Mouse (Mus musculus) induced T-regulatory cell, adult 2 months (primary cell): ENCODE results near the gene Baz1a.
"Not testable (repeated sequence)": the region's sequence is repeated elsewhere in the genome, so short reads cannot be mapped to it uniquely, and the experiment has no call there.

Source experiments
- DNase-seq: peaks from one replicate; pipeline ENCODE4 v3.0.0-alpha.2; 2012; ENCODE audit warnings: low read depth

The Baz1a gene

DNA sequence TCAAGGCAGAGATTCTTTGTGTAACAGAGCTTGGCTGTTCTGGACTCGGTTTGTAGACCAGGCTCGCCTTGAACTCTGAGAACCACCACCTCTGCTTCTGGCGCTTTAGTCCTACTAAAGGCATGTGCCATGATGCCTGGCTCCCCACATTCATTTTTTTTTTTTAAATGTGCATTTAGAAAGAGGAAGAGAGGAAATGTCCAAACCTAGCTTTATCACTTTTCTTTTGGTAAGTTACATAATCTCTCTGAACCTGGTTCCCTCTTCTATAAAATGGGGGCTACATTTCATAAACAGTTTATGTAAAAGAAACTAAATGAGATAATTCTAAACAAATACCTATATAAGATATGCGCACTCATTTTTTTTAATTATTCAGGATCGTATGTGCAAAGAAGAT lies 33.2 kb downstream of the Baz1a start:
- DNase-seq, result no peak

DNA sequence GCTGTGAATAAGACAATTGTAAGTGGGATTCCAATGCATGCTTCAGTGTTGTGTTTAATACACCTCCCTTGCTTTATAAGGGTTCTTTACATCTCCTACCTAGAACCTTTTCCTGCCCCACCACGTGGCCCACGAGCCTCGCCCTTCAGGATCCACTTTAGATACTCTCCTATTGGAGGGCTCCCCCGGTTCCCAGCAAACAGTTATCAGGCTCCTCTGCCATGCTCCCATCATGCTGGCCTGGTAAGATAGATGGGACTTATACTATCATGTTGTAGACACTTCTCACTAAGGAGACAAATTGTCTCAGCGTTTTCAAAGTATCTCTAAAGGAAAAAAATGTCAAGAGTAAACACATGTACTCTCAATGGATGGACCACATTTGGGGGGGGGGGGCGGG lies 33.6 kb downstream of the Baz1a start:
- no peak for DNase-seq

DNA sequence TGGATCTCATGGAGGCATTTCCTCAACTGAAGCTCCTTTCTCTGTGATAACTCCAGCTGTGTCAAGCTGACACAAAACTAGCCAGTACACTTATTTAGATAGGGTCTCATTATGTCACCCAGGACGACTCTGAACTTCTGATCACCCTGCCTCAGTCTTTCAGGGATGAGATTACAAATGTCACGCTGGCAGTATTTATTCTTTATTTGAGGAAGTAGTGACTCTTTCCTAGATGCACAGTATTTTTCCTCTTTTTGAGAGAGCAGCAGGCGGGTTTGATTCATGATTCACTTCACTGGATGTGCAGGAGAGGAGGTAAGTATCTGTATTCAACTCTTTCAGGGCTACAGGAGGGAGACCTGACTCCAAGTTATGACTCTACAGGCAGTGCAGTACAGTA lies 45.1 kb downstream of the Baz1a start:
- no peak for DNase-seq

DNA sequence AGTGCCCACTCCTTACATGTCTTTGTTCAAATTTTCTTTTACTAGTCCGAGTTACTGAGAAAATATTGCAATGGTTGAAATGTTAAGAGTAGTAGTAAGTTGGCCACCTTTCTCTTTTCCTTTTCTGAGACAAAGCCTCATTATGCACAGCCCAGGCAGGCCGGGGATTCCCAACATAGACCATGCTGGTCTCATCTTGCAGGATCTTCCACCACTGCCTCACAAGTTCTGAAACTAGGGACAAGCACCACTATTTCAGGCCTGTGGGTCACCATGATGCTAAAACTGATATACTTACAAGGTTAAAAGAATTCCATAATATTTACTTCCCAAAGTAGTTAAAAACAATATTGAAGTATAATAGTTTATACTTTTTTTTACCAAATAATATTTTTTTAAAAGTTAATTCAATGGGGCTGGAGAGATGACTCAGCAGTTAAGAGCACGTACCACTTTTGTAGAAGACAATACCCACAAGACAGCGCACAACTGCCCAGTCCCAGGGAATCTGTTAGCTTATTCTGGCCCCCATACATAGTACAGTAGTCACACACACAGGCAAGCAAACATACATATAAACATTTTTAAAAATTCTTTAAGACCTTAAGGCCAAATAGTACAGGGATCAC lies 48.5 kb downstream of the Baz1a start:
- DNase-seq, result no peak

DNA sequence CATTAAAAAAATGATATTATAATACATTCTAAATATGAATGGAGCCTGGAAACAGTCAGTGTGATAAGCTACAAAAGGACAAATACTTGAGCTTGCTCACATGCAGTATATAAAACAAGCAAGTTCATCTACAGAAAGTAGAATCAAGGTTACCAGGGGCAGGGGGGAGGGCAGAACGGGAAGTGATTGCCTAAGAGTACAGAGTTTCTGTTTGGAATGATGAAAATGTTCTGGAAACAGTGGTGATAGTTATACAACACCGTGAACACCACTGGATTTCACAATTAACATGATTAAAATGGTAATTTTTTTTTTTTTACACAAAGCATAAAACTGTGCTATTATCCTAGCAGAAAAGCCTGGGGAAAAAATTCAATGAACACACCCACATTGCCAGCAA lies 54.6 kb downstream of the Baz1a start:
- no peak for DNase-seq

DNA sequence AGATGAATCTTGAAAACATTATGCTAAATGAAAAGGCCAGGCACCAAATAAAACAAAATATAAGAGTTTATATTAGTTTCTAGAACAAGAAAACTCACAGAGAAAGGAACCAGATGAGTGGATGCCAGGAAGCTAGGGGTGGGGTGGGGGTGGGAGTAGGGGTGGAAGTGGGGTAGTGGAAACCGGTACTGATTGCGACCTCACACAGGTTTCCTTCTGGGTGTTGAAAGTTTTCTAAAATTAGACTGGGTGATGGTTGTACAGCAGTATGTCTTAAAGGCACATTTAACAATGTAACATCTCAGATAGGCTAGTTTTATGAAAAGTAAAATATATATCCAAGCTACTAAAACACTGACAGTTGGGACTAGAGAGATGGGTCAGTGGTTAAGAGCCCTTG lies 57.2 kb downstream of the Baz1a start:
- DNase-seq, result no peak

DNA sequence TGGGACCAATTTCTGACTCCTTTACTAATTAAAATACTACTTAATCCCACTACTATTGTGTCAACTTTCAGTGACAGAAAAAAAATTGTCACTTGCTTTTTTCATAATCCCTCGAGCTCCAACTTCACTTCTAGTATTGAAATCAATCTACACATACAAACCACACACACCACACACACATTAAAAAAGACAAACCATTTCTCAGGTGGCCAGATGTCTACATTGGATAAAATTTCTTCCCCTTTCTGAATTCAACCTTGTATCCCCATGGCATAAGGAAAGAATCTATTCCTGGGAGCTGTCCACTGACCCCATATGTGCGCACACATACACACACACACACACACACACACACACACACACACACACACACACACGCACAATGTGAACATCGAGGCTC lies 57.7 kb downstream of the Baz1a start:
- no peak for DNase-seq

DNA sequence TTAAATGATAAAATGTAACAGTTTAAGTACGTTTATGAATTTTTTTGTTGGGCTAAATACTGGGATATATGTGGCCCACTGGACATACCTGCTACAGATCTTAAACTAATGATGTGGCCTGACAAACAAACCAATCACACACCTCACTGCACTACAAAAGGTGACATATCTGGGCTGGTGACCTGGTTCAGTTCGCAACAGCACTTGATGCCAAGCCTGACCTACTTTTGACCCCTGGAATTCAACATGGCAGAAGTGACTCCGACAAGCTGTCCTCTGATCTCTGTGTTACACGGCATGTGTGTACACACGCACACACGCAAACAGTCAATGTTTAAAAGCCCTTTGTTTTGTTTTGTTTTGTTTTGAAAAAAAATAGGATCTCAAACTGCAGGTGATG lies 68.0 kb downstream of the Baz1a start:
- DNase-seq, result no peak

DNA sequence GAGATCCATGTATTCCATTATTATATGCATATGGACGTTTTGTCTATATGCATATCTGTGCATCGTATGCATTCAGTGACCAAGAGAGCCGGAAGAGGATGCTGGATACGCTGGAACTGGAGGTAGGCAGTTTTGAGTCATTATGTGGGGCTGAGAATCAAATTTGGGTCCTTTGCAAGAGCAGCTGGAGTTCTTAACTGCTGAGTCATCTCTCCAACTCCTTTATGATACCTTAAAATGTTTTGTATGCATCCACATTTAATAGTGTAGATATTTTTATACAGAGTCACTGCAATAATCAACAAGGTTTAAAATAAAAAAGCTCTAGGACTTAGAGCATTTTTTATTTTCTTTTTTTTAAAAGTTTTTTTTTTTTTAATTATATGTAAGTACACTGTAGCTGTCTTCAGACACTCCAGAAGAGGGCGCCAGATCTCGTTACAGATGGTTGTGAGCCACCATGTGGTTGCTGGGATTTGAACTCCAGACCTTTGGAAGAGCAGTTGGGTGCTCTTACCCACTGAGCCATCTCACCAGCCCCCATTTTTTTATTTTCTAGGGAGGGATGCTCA lies 71.5 kb downstream of the Baz1a start:
- peak; percentile 21 for DNase-seq

DNA sequence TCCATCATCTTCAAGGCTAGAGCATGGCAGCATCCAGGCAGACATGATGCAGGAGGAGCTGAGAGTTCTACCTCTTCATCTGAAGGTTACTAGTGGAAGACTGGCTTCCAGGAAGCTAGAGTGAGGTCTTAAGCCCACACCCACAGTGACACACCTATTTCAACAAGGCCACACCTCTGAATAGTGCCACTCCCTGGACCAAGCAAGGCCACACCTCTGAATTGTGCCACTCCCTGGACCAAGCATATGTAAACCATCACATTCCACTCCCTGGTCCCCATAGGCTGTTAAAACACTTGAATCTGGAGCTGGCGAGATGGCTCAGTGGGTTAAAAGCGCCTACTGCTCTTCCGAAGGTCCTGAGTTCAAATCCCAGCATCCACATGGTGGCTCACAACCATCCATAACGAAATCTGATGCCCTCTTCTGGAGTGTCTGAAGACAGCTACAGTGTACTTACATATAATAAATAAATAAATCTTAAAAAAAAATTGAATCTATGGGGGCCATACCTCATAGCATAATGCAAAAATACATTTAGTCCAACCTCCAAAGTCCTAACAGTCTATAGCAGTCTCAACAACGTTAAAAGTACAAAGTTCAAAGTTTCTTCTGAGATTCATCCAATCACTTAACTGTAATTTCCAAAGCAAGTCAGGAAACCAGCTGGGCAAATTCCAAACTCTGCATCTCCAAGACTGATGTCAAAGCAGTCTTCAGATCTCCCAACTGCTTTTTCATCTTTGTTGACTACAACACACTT lies 76.4 kb downstream of the Baz1a start:
- not testable (repeated sequence) for DNase-seq

DNA sequence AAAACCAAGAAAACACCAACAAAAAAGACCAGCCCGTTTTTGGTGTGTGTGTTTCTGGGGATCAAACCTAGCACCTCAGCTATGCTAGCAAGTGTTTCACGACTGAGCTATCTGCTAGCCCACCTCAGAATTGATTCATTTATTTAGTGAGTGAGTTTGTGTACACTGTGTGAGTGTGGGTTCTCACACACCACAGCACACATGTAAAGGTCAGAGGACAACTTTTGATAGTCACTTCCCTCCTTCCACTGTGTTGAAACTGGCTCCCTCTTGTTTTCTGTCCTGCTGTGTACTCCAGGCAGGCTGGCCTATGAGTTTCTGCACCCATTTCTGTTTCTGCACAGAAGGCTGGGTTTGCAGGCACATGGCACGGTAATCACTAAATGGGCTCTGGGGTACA lies 103.8 kb downstream of the Baz1a start:
- no peak for DNase-seq

DNA sequence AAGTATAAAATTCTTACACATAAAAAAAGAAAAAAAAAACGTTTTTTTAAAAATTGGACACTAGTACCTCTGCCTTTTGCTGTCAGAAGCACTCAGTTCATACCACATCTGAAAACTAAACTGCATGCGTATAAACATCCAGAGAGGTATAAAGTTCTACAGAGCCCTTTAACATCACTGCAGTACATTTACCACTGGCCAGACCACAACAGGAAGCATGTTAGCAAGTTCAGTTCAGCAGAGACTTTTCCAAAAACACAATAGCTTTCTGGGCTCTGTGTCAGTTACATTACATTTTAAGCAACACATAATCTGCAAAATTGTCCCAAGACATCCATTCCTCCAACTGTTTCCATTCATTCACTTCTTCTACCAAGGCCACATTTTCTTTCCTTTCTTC lies 121.6 kb downstream of the Baz1a start:
- DNase-seq, result not testable (repeated sequence)

DNA sequence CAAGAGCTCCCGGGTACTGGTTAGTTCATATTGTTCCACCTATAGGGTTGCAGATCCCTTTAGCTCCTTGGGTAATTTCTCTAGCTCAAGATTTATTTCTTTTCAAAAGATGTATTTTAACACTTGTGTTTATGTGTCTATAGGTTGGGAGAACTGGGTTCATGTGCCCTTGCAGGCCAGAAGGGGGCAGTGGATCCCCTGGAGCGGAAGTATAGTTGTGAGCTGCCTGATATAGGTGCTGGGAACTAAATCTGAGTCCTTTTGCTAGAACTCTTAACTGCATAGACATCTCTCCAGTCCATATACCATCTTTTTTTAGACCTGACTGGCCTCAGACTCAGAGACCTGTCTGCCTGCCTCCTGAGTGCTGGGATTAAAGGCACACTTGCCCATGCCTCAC lies 123.7 kb downstream of the Baz1a start:
- DNase-seq, result peak; percentile 29

DNA sequence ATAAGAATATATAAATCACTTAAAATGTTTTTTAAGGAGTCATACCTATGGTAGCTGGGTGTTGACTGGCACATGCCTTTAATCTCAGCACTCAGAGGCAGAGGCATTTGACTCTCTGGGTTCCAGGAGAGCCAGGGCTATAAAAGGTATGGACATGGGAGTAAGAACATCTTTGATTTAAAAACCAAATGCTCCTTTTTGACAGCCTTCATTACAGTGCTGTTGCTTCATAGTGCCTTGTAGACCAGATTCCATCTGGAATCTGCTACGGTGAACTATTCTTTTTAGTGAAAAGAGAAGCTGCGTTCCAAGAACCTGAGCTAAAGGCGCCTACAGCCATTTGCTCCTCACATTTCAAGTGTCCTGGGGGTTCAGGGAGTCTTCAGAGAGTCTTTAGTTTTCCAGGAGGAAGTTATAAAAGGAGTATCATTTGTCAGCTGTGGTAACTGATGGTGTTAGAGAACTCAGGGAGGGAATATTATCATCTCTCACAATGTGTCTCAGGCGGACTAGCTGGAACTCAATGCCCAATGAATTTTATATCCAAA lies 126.5 kb downstream of the Baz1a start:
- DNase-seq, result no peak

DNA sequence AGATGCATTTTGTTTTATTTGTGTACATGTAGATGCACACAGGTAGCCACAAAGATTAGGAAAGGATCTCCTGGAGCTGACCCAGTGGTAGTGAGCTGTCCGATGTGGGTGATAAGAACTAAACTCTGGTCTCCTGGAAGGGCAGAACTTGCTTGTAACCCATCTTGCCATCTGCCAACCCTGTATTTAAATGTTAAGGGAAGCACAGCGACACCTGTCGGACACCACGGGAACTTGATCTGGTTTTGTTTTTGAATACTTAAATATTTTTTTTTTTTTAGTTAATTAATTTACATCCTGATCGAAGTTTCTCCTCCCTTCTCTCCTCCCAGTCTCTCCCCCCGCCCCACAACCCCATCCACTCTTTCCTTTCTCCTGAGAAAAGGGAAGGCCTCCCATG lies 134.5 kb downstream of the Baz1a start:
- peak; percentile 89 for DNase-seq

DNA sequence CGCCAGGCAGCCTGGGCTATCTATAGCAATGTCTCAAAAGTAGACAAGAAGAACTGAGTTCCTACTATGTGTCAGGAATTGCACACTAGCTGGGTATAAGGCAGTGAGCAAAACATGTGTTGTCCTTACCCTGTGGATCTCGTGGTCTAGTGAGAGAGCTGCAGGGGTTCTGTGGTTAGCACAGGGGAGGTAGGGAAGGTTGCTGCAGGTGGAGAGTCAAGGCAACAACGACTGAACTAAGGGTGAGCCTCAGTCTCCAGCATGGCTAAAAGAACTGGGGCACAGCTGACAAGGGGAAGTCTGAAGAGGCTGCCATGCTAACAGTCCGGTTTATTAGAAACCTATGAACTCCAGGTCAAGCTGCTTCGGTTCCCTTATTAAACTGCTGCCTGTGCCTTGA lies 134.9 kb downstream of the Baz1a start:
- no peak for DNase-seq

DNA sequence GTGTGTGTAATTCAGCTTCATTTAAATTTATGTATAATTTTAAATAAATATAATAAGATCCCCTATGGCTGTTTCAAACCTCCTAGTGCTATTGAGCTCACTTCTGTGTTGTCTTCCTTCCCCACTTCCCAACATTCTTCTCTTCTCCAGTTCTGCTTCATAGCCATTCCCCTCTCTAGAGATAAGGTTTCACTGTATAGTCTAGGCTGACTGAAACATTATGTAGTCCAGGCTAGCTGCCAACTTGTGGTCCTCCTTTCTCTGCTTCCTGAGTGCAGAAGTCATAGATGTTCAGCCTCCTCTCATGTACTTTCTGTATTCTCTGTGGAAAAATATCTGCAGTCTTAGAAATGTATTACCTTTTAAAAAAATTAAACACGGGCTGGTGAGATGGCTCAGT lies 136.3 kb downstream of the Baz1a start:
- DNase-seq, result no peak

DNA sequence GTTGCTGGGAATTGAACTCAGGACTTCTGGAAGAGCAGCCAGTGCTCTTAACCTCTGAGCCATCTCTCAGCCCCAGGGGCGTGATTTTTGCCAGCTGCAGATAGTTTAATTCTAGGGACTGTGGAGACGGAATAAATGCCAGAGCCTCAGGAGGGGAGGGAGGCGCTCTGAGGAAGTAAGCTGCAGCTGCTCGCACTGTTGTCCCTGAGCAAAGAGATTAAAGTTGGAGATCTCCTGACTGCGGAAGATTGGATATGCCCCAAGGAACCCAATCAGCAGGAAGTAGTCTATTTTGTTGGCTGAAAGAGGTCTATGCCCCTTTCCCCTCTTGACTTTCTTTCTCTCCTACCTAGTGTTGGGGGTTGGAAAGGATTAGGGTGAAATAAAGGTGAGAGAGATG lies 137.3 kb downstream of the Baz1a start:
- DNase-seq, result no peak

DNA sequence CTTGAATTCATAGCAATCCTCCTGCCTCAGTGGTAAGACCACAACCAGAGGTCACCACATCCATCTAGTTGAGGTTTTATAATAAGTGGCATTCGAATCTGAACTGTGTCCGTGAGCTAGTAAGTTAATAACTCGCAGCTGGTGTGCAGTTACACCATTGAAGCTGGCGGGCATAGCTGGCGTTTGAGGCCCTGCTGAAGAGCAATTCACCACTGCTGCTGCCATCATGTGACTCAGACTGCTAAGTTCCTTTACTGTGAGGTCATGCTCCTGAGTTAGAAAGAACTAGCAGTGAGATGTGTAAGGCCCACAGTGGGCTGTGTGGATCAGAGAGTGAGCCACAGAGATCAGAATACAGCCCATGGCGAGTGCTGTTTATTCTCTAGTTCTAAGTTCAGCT lies 139.4 kb downstream of the Baz1a start:
- no peak for DNase-seq

DNA sequence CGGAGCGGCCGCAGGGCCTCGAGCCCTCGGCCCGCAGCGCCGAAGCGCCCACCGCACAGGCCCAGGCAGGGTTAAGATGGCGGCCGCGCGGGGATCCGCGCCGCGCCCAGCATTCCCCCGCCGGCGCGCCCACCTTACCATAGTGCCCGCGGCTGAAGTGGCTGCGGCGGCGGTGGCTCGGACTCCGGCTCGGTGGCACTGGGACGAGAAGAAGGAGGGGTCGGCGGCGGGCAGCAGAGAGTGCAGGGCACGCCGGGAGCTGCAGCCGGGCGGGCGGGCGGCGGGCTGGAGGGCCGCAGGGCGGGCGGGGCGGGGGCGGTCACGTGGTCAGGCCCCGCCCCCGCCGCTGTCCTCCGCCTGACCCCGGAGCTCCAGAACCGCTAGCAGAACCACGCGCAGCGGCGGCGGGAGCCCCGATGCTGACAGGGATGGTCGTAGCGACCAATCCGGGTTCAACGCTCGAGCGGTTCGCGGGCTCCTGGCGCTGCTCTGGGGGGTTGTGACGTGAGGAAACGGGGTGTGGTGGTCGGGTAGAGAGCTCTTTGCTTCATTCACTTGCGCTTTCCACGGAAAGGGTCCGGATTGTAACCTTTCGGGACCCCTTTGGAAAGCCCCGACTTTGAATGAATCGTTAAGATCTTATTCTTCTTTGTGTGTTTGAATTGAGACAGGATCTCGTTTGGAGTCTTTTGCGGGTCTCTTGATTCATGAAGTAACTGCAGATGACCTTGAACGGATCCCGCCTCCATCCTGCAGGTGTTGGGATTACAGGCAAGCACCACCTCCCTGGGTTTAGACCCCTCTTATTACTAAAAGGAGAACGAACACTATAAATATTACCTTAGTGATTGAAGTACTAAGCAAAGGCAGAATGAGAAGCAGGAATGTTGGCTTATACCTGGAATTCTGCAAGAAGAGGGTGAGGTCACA lies 151.3 kb downstream of the Baz1a start, which contains the start of gene Cfl2:
Cfl2 (minus strand) TSS at position 272 of the 930 bp plus-strand sequence.
- peak; percentile 85 for DNase-seq

DNA sequence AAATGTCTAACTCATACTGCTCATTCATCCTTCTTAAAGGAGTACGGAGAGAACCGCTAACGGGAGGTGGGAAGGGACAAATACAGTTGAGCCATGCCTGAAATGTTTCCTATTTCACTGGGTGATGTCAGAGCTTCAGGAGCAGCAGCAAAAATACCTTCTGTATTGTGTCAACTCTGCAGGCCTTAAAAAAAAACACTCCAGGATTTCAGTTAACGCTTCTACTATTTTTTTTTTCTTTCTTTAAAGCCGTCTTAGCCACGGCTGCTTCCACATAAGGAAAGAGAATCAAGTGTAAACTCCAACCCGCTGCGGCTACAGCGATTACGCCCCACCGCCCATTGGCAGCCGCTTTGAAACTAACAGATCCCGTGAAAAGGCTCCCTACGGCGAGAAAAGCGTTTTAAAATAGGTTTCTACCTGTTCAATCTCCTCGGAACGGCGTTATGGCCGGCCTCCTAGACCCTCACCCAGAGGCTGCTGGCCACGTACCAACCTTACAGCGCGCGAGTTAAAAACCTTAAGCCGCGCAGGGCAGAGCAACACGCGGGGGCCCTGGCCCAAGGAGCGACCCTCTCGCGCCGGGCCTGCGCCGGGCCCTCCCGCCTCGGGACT lies 152.1 kb downstream of the Baz1a start:
- DNase-seq, result peak; percentile 59

DNA sequence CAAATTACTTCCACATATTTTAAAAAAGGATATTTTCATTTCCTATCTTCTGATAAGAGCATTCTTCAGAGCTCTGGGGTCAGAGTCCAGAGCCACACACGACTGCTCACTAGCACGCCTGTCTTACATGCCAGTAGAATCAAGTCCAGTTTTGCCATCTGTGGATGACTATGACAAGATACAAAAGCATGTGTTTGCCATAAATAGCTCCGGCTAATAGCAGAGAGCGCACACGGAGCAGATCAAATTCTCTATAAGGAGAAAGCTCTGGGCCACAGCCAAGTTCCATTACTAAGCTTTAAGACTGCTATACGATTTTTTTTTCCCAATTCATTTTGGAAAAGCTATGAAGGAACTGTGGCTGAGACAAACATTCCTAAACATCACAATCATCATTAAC lies 154.6 kb downstream of the Baz1a start:
- no peak for DNase-seq
